Mouse (Mus musculus): ENCODE measurements at regions not wholly inside any gene's neighbourhood (a gene's known extent, or its start where the extent isn't known, plus 50 kb on each side); places are given as distances from the start of the nearest gene placed in this dataset.
"Not testable (repeated sequence)": the region's sequence is repeated elsewhere in the genome, so short reads cannot be mapped to it uniquely, and the experiment has no call there.

DNA sequence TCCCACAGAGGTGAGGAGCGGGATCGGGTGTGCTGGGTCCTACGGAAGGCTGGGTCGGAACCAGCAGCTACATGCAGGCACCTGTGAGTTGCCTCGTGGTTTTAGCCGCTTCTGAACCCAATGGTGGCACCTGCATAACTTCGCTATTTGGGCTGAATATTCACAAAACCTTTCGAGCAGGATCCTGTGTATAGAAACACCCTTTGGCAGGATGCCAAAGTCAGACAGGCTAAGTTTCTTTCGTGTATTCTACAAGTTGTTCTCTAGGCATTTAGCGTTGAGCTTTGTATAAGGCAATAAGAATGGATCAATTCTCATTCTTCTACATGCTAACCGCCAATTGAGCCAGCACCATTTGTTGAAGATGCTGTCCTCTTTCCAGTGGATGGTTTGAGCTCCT lies 58.6 kb upstream of the Zfp960 start:
- WGBS: 2% methylated on average over 11 of the region's 11 CpGs

More for the DNA sequence above, 58.6 kb upstream of the Zfp960 start:
- not testable (repeated sequence) for H3K27me3 ChIP-seq (replicated peaks; ENCODE audit: control insufficient read depth, insufficient read depth, low read length); H3K9me3 ChIP-seq (ENCODE audit: control insufficient read depth); H3K36me3 ChIP-seq (ENCODE audit: control insufficient read depth, insufficient read depth); H3K4me1 ChIP-seq (replicated peaks; ENCODE audit: control insufficient read depth, insufficient read depth, low read length)
- Histone ChIP-seq H3K27ac (ENCODE audit: low read depth, low read length) (peak overlapping the region; percentile 41; the same call in 1 of the 2 replicates), H3K9ac (ENCODE audit: low read depth, low read length) (peak overlapping the region; percentile 45; the same call in 1 of the 2 replicates), H3K4me3 (ENCODE audit: low read depth, low read length) (peak overlapping the region; percentile 53), H3K4me2 (replicated peaks; ENCODE audit: low read depth) (peak overlapping the region; percentile 59)
- peak; percentile 24 for ATAC-seq

Measured in intestine, postnatal 0 days (tissue).